Mouse (Mus musculus): Measurements from ENCODE around the gene Serpini1. TPM values are rescaled to one million over a fixed set of nuclear protein-coding genes. Genes with fewer than 3 reads are reported as not detected.

The Serpini1 gene
- polyA plus RNA-seq, 1 experiment from 2014 or later = 0.35 TPM

GRCm38 (mm10) chr3:75551248-75551647 is 6.1 kb upstream of the Serpini1 start:
- Histone ChIP-seq H3K4me2 (ENCODE audit: low read depth, low read length) (no peak overlapping the region), H3K27ac (ENCODE audit: low read length) (no peak overlapping the region), H3K4me1 (ENCODE audit: control insufficient read depth, low read depth, low read length) (peaks cover 3% of the 10 kb centered on the region), H3K4me3 (ENCODE audit: low read depth, low read length) (no peak overlapping the region), H3K27me3 (ENCODE audit: control insufficient read depth, insufficient read depth, low read depth, low read length) (no peaks in the 10 kb centered on the region), H3K9ac (ENCODE audit: low read depth, low read length) (no peak overlapping the region), H3K9me3 (replicated peaks; ENCODE audit: control insufficient read depth, low read length) (no peaks in the 10 kb centered on the region), H3K36me3 (ENCODE audit: control insufficient read depth, insufficient read depth) (no peaks in the 10 kb centered on the region)
- no peak for ATAC-seq (ENCODE audit: low read depth)

DNA sequence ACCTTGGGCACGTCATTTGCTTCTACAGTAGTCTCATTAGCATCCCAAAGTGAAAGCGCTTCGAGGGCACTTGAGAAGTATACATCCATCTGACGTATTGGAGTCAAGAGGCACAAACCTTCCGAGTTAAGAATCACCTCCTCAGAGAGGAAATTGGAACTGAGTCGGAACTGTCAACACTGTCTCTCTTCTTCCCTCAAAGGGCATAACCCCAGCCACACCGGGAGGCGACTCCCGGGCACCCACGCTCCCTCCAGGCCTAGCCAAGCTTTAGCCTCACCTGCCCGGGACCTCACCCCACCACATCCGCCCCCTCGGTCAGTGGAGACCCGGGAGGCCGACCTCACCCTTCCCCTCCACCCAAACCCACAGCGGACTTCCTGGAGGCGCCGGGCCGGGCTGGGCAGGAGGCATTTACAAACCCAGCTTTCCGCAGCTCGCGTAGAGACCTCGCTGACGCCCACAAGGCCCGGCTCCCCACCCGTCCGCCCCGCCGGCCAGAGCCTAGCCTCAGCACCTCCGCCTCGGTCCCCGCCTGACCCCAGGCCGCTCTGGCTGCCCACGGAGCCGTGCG is 1.1 kb upstream of the Serpini1 start:
- Histone ChIP-seq H3K27ac (ENCODE audit: low read length) (peak overlapping the region; percentile 93), H3K9me3 (replicated peaks; ENCODE audit: control insufficient read depth, low read length) (no peaks in the 10 kb centered on the region), H3K9ac (ENCODE audit: low read depth, low read length) (peak overlapping the region; percentile 97), H3K36me3 (ENCODE audit: control insufficient read depth, insufficient read depth) (no peaks in the 10 kb centered on the region), H3K4me1 (ENCODE audit: control insufficient read depth, low read depth, low read length) (peaks cover 11% of the 10 kb centered on the region), H3K4me3 (ENCODE audit: low read depth, low read length) (peak overlapping the region; percentile 98), H3K4me2 (ENCODE audit: low read depth, low read length) (peak overlapping the region; percentile 91), H3K27me3 (ENCODE audit: control insufficient read depth, insufficient read depth, low read depth, low read length) (no peaks in the 10 kb centered on the region; the same call in 1 of the 2 replicates)
- peak; percentile 37 for ATAC-seq (ENCODE audit: low read depth)
- under 1% methylated on average over 36 of the region's 36 CpGs for WGBS (ENCODE audit: insufficient replicate concordance)

DNA sequence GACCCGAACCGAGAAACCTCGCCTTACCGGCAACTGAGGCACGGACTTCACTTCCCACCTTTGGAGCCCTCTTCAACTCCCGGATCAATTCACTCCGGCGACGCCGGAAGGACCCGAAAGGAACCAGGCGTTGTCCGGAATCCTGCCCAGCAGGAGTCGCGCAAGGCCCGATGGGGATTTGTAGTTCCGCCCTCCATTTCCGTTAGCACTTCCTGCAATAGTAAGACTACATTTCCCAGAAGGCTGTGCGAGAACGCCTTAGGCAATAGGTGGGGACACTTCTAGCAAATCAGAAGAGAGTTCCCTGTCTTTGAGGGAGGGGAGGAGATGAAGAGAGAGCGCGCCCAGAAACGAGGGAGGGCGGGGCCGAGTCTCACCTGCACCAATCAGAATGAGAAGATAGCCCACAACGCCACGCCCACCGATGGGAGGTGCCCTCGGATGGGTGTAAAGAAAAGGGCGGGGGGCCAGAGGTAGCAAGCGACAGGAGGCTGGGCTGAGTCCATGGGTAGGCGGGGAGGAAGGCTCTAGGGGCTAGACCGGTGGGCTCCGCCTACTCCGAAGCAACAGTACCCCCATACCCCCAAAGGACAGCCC is 554 bp upstream of the Serpini1 start, which contains the start of gene Pdcd10:
Gene Pdcd10 (minus strand): TSS at position 162 of the 597 bp plus-strand sequence.
- Histone ChIP-seq H3K4me2 (ENCODE audit: low read depth, low read length) (peak within 1 kb of the TSS; percentile 99), H3K27ac (ENCODE audit: low read length) (peak within 1 kb of the TSS; percentile 95), H3K9ac (ENCODE audit: low read depth, low read length) (peak within 1 kb of the TSS; percentile 97), H3K9me3 (replicated peaks; ENCODE audit: control insufficient read depth, low read length) (no peaks in the 10 kb centered on the region), H3K4me1 (ENCODE audit: control insufficient read depth, low read depth, low read length) (peaks cover 11% of the 10 kb centered on the region), H3K4me3 (ENCODE audit: low read depth, low read length) (peak within 1 kb of the TSS; percentile 98), H3K36me3 (ENCODE audit: control insufficient read depth, insufficient read depth) (no peaks in the 10 kb centered on the region), H3K27me3 (ENCODE audit: control insufficient read depth, insufficient read depth, low read depth, low read length) (no peaks in the 10 kb centered on the region; the same call in 1 of the 2 replicates)
- peak; percentile 93 for ATAC-seq (ENCODE audit: low read depth)
- WGBS (ENCODE audit: insufficient replicate concordance) = under 1% methylated on average over 35 of the region's 35 CpGs

DNA sequence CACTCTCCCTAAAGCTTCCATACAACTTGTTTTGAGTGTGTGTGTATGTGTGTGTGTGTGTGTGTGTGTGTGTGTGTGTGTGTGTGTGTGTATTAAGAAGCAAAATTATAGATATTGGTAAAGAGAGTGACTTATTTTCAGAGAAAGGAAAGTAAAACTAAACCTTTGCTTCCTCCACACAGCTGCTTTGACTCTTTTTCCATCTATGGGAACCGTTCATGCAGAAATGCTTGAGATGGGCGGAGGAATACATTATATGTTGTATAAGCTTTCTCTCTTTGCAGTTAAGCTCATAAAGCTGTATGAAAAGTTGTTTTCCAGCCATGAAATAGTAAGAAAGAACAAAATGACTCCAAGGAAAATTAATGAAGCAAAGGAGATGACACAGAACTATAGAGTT is 16.7 kb downstream of the Serpini1 start:
- WGBS (ENCODE audit: insufficient replicate concordance) = 69% methylated on average over 2 of the region's 2 CpGs
- ATAC-seq (ENCODE audit: low read depth) = no peak
- Histone ChIP-seq H3K4me3 (ENCODE audit: low read depth, low read length) (no peak overlapping the region), H3K27ac (ENCODE audit: low read length) (no peak overlapping the region), H3K27me3 (ENCODE audit: control insufficient read depth, insufficient read depth, low read depth, low read length) (no peaks in the 10 kb centered on the region), H3K9me3 (replicated peaks; ENCODE audit: control insufficient read depth, low read length) (no peaks in the 10 kb centered on the region), H3K36me3 (ENCODE audit: control insufficient read depth, insufficient read depth) (no peaks in the 10 kb centered on the region), H3K9ac (ENCODE audit: low read depth, low read length) (no peak overlapping the region), H3K4me2 (ENCODE audit: low read depth, low read length) (no peak overlapping the region), H3K4me1 (ENCODE audit: control insufficient read depth, low read depth, low read length) (no peaks in the 10 kb centered on the region)

DNA sequence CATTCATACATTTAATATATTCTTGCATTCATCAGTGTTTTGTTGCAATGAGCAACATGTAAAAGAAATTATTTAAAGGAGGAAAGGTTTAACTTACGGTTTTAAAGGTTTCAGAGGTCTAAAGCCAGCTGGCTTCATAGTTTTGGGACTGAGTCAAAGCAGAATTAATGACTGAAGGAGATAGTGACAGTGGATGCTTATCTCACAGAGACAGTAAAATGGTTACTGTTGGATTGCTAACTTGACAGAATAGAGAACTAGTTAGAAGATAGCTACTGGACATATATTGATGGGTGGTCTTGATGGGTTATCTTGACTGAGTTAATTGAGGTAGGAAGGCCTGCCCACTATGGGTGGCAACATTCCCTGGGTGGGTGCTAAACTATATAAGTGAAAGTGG is 18.2 kb downstream of the Serpini1 start:
- no peaks in the 10 kb centered on the region for H3K36me3 ChIP-seq (ENCODE audit: control insufficient read depth, insufficient read depth)
- H3K4me1 ChIP-seq (ENCODE audit: control insufficient read depth, low read depth, low read length) = no peaks in the 10 kb centered on the region

DNA sequence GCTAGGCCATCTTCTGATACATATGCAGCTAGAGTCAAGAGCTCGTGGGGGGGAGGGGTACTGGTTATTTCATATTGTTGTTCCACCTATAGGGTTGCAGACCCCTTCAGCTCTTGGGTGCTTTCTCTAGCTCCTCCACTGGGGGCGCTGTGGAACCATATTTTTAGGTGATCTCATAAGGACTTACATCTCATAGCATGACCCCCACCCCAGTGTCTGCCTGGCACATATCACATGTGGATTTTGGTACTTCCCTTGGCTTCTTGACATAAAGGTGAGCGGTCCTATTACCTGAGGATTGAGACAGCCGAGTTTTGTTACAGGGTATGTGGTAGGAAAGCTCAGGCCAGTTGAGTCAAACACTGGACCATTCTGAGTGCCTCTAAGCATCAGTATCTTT is 22.0 kb downstream of the Serpini1 start:
- H3K4me2 ChIP-seq (ENCODE audit: low read depth, low read length) = no peak overlapping the region
- H3K27ac ChIP-seq (ENCODE audit: low read length) = no peak overlapping the region
- no peak for ATAC-seq (ENCODE audit: low read depth)
- H3K36me3 ChIP-seq (ENCODE audit: control insufficient read depth, insufficient read depth) = no peaks in the 10 kb centered on the region
- H3K4me3 ChIP-seq (ENCODE audit: low read depth, low read length) = no peak overlapping the region
- H3K27me3 ChIP-seq (ENCODE audit: control insufficient read depth, insufficient read depth, low read depth, low read length) = no peaks in the 10 kb centered on the region
- 29% methylated on average over 4 of the region's 4 CpGs for WGBS (ENCODE audit: insufficient replicate concordance)
- H3K9ac ChIP-seq (ENCODE audit: low read depth, low read length) = no peak overlapping the region
- H3K4me1 ChIP-seq (ENCODE audit: control insufficient read depth, low read depth, low read length) = no peaks in the 10 kb centered on the region
- H3K9me3 ChIP-seq (replicated peaks; ENCODE audit: control insufficient read depth, low read length) = no peaks in the 10 kb centered on the region

More for the DNA sequence above, 18.2 kb downstream of the Serpini1 start:
- ATAC-seq (ENCODE audit: low read depth) = no peak
- Histone ChIP-seq H3K4me3 (ENCODE audit: low read depth, low read length) (no peak overlapping the region), H3K9me3 (replicated peaks; ENCODE audit: control insufficient read depth, low read length) (no peaks in the 10 kb centered on the region), H3K4me2 (ENCODE audit: low read depth, low read length) (no peak overlapping the region), H3K27me3 (ENCODE audit: control insufficient read depth, insufficient read depth, low read depth, low read length) (no peaks in the 10 kb centered on the region), H3K27ac (ENCODE audit: low read length) (no peak overlapping the region), H3K9ac (ENCODE audit: low read depth, low read length) (no peak overlapping the region)
- 43% methylated on average over 1 of the region's 1 CpGs for WGBS (ENCODE audit: insufficient replicate concordance)

- 80% methylated on average over 3 of the region's 3 CpGs for WGBS (ENCODE audit: insufficient replicate concordance)
- Histone ChIP-seq H3K4me1 (ENCODE audit: control insufficient read depth, low read depth, low read length) (no peaks in the 10 kb centered on the region), H3K36me3 (ENCODE audit: control insufficient read depth, insufficient read depth) (no peaks in the 10 kb centered on the region), H3K9ac (ENCODE audit: low read depth, low read length) (no peak overlapping the region), H3K27ac (ENCODE audit: low read length) (no peak overlapping the region), H3K4me2 (ENCODE audit: low read depth, low read length) (no peak overlapping the region), H3K4me3 (ENCODE audit: low read depth, low read length) (no peak overlapping the region), H3K27me3 (ENCODE audit: control insufficient read depth, insufficient read depth, low read depth, low read length) (no peaks in the 10 kb centered on the region), H3K9me3 (replicated peaks; ENCODE audit: control insufficient read depth, low read length) (no peaks in the 10 kb centered on the region)
- ATAC-seq (ENCODE audit: low read depth) = no peak
Observed at GRCm38 (mm10) chr3:75583293-75583692, 25.9 kb downstream of the Serpini1 start.

- ATAC-seq (ENCODE audit: low read depth) = no peak
- Histone ChIP-seq H3K4me2 (ENCODE audit: low read depth, low read length) (no peak overlapping the region), H3K4me1 (ENCODE audit: control insufficient read depth, low read depth, low read length) (no peaks in the 10 kb centered on the region), H3K36me3 (ENCODE audit: control insufficient read depth, insufficient read depth) (no peaks in the 10 kb centered on the region), H3K27me3 (ENCODE audit: control insufficient read depth, insufficient read depth, low read depth, low read length) (no peaks in the 10 kb centered on the region), H3K9me3 (replicated peaks; ENCODE audit: control insufficient read depth, low read length) (no peaks in the 10 kb centered on the region), H3K27ac (ENCODE audit: low read length) (no peak overlapping the region), H3K4me3 (ENCODE audit: low read depth, low read length) (no peak overlapping the region), H3K9ac (ENCODE audit: low read depth, low read length) (no peak overlapping the region)
- WGBS (ENCODE audit: insufficient replicate concordance) = 63% methylated on average over 4 of the region's 4 CpGs
Observed at GRCm38 (mm10) chr3:75584898-75585297, 27.6 kb downstream of the Serpini1 start.

- Histone ChIP-seq H3K36me3 (ENCODE audit: control insufficient read depth, insufficient read depth) (no peaks in the 10 kb centered on the region), H3K4me1 (ENCODE audit: control insufficient read depth, low read depth, low read length) (no peaks in the 10 kb centered on the region), H3K27me3 (ENCODE audit: control insufficient read depth, insufficient read depth, low read depth, low read length) (no peaks in the 10 kb centered on the region), H3K27ac (ENCODE audit: low read length) (no peak overlapping the region), H3K9me3 (replicated peaks; ENCODE audit: control insufficient read depth, low read length) (no peaks in the 10 kb centered on the region), H3K9ac (ENCODE audit: low read depth, low read length) (no peak overlapping the region), H3K4me2 (ENCODE audit: low read depth, low read length) (no peak overlapping the region), H3K4me3 (ENCODE audit: low read depth, low read length) (no peak overlapping the region)
- WGBS (ENCODE audit: insufficient replicate concordance) = 64% methylated on average over 7 of the region's 7 CpGs
- ATAC-seq (ENCODE audit: low read depth) = no peak
Observed at GRCm38 (mm10) chr3:75611019-75611418, 53.7 kb downstream of the Serpini1 start.

Data from liver, embryonic 16.5 days (tissue).